Mouse (Mus musculus) gastrocnemius, postnatal 25 days (tissue): ENCODE results near the gene Esrrg. TPM values are rescaled to one million over a fixed set of nuclear protein-coding genes. Genes with fewer than 3 reads are reported as not detected.

Experiments used
- DNase-seq: peaks from one replicate; pipeline ENCODE4 v3.0.0; 2022
- total RNA-seq, 2 experiments: library from RNA; stranded (reverse); gene quantifications; 1 replicate in 1 of 2; 2 replicates in 1 of 2; pipeline ENCODE4 v1.2.3; 2021

The Esrrg gene
- total RNA-seq, 2 experiments from 2014 or later, result 15.1 to 24.8 TPM

DNA sequence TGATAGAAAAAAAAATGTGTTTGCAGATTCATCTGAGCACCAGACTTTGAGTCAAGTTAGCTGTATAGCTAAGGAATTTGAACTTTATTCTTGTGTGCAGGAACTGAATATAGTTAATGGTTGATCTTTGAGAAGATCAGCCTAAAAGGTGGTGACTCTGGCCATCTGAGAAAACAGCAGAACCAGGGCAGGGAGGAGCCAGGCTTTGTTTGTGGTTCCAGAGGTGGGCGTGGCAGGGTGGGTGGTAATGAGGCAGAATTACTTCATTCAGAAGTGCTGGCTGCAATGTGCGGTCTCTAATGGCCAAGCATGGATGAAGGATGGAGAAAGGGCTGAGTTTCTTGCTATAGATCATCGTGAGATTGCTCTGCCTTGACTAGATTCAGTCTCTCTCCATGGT lies 224.3 kb downstream of the Esrrg start:
- no peak for DNase-seq

DNA sequence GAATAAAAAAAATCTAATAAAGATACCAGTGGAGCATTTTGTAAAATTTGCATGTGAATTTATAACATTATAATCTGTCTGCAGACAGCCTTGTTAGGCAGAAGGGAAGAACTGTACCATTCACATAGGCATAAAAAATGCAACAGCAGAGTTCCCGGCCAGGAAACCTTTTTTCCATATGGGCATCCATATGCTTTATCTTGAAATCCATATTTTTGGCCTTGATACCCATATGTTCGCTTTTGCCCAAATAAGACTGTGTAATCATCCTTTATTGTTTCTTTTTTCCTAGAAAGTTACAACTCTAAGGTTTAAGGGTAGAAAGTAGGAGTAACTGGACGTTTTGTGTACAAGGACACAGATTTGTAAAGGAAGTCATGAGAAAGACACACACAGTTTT lies 226.0 kb downstream of the Esrrg start:
- no peak for DNase-seq

DNA sequence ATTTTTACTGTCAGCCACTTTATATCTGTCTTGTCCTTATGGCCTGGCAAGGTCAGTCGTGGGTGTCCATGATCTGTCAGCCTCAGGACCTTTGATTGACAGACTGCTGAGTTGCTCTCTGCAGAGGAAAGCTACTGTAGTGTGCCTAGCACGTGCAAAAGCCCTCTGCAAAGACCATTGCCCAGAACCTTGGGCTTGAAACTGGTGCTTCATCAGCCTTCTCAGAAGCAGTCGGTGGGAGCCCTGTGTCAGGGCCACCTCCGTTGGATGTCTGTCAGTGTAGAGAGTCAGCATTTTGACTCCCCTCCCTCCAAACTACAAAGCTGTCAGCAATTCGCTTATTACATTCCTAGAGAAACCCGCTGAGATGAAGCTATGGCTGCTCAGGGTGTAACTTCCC lies 227.8 kb downstream of the Esrrg start:
- no peak for DNase-seq

DNA sequence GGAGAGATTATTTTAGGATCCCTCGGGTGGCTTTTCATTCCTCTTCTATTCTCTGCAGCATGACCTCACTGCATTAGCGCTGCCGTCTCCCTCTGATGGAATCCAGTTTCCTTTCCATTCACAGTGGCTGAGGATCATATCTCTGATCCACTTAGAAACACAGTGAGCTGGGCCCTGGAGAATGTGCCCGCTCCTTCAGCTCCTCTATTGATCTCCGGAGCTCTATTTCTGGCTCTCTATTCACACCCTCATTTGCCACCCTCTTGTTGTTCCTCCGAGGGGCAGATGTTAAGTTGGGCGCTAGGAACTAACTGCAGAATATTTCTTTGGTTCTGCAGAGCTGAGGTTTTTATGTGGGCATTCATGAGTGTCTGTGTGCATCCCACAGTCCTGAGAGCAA lies 228.3 kb downstream of the Esrrg start:
- DNase-seq, result peak; percentile 28

DNA sequence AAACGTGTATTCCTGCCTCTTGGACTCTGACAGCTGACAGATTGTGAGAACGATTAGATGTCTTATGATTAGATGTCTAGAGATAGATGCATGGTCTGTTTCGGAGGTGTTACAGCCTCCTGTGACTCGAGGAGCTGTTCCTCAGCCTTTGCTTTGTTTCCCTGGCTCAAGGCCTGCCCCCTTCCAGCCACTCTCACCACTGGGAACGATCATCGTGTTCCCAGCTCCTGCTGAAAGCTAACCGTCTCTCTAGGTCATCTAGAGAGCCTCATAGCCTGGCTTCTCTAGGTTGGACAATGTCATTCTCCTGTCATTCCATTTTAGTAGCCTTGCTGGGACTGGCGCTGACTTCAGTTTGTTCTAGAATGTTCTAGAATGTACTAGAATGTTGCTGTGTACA lies 233.0 kb downstream of the Esrrg start:
- DNase-seq, result no peak

DNA sequence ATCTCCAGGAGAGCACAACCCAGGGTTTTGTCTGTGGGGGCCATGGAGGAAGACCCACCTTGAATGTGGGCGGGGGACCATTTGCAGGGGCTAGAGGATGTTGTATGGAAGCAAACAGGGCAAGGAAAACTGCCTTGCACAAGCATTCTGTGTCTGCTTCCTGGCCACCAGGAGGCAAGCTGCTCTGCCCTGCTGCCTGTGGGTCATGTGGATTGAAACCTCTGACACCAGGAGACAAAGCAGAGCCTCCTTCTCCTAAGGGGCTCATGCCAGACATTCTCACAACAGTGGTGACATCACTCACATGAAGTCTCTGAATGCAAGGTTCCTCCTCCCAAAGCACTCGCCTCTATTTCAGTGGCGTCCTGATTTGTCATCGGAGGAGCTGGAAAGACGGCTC lies 234.1 kb downstream of the Esrrg start:
- DNase-seq, result no peak

DNA sequence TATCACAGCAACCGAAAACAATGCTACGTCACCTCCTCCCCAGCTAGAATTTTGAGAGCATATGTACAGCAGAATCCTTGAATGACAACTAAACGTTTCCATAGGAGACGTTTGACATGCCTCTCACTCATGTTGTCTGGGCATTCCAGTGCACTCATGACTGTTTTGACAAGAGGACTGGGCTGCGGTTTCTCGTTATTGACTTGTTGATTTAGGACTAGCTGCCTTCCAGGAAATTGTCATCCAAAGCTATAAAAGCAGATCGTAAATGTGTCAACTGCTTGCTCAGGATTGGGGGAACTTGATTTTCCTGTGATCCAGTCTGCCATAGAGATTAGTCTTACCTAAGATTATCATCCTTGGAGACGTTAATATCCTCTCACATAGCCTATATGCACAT lies 245.6 kb downstream of the Esrrg start:
- DNase-seq, result no peak

DNA sequence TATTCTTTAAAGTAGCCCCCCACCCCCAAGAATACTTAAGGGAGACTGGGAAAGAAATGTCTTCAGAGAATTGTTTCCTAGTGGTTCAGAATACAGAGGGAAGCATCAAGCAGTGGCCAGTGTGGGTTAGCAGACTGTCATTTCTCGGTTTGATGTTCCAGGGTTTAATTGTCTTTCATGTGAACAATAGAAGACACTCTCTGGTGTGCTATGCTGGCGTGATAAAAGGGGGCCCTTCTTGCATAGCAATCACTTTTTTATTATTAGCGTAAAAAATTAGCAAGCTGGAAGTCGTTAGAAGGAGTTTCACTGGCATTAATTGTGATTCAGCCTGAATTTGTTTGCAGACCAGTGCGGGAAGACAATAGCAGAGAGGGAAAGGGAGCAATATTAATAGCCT lies 253.7 kb downstream of the Esrrg start:
- no peak for DNase-seq

DNA sequence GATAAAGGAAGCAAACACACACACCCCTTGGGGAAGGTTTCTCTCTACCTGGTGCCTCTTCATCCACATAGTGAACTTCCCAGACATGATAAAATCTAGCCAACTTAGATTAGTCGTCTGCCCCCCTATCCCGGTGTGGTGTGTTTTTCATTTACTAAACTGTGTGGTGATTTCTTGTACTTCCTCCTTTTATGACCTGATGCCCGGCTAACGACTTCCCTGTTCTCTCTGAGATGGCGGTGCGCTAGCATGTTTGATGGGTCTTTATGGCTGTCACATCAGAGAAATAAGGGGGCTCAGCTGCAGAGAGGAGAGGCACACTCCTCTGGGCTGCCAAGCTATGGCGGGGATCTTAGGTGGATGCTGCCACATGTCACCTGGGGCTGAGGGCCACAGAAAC lies 259.8 kb downstream of the Esrrg start:
- DNase-seq, result no peak

DNA sequence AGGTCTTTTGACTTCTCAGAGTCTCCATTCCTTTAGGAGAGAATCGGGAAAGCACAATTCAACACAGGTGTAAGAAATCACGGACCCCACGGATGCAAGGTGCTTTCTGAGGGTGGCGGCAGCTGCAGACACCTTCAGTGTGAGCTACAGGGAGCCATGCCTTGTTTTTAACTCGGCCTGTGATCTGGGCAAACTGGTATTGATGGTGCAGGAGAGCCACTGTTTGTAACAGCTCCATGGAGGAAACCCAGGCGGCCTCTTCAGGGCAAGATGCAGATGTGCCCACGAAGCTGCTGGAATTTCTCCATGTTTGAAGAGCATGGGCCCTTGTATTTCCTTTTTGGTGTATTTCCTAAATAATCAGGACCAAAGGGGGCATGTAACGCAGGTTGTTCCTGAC lies 263.6 kb downstream of the Esrrg start:
- no peak for DNase-seq

DNA sequence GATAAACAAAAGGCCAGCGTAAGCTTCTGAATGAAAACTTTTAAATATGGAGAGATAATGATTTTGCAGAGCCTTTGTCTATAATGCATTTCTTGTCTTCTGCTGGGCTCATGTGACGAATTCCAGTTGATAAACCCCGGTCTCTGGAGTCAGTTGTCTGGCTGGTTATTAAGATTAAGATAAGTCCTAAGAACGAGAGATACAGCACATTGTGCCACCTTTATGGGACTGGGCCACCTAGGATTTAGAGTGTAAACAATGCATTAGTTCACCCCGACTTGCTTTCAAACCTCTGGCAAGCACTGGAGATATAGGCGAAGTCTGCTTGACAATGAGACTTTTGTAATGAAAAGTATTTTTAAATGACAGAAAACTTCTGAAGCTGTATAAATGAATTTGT lies 264.2 kb downstream of the Esrrg start:
- DNase-seq, result no peak

DNA sequence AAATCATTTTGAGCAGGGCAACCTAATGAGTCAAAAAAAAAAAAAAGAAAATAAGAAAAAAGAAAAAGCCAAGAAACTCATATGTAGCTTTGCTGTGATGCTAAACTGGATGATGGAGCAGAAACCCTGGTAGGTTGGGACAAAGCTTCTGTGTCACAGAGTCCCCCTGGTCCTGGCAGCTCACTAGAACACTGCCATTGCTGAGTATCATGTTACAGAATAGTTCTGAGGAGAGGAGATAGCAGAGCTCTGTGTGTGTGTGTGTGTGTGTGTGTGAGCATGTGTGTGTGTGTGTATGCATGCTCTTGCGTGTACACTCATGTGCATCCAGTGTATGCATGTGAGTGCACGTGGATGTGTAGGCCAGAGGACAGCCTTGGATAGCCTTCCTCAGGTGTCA lies 265.2 kb downstream of the Esrrg start:
- no peak for DNase-seq

DNA sequence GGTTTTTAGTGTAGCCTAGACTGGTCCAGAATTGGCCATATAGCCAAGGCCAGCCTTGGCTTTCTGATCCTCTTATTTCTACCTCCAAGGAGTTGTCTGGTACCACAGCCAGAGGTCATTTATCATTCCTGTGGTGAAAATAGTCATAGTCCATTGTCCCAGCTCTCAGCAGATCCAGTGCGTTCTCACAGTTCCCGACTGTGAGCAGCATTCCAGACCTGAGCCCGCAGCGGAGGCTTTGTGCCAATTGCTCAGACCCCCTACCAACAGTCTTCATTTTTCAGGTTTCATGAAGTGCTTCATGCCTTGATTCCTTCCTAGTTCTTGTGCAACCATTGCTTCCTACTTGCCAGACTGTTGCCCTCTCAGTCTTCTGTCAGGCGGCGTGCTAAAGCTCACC lies 278.7 kb downstream of the Esrrg start:
- no peak for DNase-seq

DNA sequence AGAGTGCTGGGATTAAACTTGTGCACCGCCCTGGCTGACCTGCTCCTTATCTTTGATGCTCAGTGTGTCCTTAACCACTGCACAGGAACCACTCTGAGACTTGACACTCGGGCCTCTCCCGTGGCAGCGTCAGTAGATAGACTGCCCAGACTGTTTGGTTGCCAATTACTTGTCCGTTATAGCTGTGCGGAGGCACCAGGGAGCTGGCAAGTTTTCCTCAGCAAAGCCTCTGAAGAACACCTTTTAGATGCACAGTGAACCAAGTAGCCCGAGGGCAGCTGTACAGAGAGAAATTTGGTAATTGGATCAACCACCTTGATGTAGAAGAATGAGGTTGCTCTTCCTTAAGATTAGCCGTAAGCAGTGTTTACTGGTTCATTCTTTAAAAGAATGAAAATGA lies 279.6 kb downstream of the Esrrg start:
- no peak for DNase-seq

DNA sequence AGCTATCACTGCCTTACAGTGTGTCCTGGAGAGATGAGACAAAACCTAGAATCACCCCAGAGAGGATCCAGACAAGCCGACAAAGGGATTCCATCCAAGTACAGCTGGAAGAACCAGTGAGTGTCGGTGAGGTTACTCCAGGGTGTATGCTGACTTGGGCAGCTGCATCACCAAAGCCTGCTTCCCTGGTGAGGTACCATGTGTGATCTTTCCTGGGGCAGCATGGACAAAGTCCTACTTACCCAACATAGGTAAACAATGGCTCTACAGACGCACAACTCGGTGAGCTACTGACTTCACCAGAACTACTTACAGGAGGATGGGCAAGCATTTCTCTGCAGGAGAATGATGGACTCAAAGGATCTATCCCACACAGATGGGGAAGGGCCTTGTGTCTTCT lies 280.5 kb downstream of the Esrrg start:
- DNase-seq, result no peak

DNA sequence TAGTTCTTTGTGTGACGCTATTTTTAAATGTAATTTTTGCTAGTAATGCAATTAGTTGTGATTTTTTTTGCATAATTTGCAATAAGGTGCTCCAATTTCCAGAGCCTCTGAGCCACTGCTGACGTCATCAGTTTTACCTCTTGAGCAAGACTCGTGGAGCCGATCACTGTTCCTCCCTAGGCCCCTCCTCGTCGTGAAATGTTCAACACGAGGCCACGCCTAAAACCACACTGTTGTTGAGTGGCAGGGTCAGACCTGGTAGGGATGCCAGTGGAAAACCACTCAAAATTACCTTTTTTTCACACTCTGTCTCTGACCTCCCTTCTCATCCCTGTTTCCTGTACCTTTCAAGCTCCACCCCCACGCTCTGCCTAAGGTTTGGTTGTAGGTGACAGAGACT lies 282.7 kb downstream of the Esrrg start:
- no peak for DNase-seq

DNA sequence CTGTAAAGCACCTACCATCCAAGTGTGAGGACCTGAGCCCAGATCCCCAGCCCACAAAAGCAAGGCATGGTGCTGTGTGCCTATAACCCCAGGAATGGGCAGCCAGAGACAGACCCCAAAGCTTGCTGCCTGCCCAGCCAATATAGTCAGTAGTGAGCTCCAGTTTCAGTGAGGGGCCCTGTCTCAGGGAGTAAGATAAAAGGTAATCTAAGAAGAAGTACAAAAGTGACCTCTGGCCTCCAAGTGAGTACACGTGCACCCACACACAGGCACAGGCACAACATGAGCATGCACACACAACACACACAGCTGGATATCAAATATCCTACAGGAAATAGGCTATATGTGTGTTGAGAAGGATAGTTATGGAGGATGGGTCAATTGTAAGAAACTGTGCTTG lies 286.9 kb downstream of the Esrrg start:
- DNase-seq, result no peak

DNA sequence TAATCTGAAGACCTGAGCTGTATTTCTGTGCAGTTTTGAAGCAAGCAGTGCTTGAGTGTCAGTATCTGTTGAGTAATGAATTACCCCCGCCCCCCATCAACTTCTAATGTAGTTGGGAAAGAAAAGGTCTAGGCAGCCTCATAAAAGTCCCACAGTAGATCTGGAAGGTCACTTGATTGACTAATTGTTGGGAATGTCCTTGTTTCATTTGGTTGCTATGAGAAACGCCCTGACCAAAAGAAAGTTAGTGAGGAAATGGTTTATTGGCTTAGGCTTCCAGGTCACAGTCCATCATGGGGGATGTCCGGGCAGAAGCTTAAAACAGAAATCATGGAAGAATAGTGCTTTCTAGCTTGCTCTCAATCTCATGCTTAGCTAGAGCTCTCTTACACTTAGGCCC lies 287.7 kb downstream of the Esrrg start:
- no peak for DNase-seq

DNA sequence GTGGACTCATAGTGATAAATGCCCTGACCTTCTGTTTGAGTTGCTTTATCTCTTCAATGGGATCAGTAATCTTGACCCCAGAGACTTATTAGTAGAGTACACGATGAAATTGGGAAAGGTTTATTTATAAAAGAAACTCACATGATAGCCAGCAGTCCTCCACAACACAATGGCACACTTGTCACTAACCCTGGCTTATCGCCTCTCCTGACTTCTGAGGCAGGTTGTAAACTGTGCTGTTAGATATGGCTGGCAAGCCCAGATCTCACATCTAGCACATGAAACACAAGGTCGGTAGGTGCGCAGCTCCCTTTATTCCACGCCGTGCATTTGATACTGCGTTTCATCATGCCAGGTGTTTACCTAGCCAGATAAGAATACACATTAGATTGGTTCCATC lies 288.3 kb downstream of the Esrrg start:
- no peak for DNase-seq

DNA sequence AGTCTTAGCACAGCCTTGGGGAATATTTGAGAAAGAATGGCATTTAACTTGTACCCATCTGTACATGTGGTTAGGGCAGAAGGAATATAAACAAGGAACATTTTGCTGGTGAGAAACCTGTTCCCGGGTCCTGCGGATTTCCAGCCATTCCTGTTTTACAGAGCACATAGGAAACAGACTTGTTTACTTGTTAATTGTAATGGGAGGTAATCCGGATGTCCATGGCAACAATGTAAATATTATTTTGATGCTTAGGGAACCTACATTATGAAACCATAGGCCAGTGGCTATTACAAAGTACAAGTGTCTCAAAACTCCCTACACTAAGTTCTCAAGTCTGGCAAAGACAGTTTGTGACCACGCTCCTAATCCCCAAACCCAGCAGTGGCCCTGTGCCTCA lies 290.9 kb downstream of the Esrrg start:
- DNase-seq, result no peak

DNA sequence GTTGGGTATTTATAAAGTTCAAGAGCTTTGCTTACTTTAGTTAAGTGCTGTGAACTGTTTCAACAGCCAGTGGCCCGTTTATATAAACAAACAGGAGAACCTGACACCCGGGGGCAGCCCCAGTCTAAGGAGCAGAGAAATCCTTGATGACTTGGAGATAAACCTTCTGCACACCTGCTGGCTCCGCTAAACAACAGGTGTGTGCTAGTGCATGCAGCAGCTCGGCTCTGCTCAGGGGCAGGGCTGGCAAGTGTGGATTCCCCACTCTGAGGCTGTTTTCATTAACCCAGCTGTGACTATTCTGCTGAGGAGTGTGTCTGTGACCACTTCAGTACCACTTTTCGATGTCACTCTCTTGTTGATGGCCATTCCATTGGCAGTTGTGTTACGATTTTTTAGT lies 292.2 kb downstream of the Esrrg start:
- no peak for DNase-seq

DNA sequence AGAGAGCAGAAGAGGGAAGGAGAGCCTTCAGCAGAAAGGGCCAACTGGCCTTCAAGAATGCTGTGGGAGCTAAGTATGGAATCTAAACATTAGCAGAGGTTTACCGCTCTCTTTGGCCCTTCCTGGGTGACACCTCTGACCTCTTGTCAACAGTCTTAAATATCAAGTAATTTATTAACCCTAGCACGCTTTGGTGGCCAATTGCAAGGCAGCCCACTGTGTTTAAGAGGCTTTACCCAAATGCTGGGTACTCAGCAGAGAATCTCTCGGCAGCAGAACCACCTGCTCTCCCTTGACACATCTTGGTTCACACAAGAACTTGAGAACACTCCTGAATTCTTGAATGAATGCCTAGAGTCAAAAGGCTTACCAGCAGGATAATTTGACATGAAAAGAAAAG lies 293.6 kb downstream of the Esrrg start:
- DNase-seq, result no peak

DNA sequence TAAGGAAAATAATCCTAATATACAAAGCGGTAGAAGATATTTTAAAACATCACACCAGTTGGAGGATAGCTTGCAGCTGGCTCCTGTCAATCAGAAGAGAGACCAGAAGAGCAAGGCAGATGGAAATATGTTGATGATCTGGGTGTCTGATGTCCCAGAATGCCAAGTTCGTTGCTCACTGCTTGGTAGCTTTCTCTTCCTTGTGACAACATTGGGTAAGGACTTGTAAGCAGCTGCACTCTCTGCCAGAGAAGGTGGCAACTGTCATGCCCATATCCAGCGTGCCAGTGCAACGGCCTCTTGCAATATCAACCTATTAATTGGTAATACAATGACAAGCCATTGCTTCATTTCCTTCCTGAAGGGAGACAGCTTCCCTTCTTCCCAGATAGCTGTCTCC lies 296.1 kb downstream of the Esrrg start:
- peak; percentile 18 for DNase-seq

DNA sequence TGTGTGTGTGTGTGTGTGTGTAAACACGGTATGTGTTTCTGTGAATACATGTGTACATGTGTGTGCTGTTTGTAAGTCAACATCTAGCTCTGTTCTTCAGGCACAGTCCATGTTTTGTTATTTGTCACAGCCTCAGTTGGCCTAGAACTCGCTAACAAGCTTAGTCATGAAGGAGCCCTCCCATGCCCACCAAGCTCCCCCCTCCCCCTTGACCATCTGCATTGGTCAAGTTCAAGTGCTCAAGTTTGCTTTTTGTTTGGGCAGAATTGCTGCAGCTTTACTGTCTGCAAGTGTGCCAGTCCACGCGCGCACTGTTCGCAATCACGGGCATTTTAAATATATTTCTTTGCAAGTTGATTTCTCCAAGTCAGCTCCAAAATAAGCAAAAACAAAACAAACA lies 298.8 kb downstream of the Esrrg start:
- DNase-seq, result no peak

DNA sequence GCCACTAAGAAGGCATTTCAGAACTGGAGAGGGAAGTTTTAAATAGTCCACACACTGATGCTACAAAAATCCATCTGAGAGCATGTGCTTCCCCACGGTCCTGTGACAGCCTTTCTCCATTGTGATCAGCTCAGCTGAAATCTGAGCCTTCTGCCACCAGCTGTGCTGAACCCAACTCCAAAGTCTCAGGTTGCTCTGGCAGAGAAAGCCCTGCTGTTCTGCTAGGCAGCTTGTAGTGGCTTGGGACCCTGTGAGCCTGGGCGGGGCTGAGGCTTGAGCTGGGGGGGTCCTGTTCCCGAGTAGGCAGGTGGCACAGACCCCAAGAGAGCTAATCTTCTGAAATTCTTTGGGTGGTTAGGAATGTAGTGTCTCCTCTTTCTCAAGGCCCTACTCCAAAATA lies 299.3 kb downstream of the Esrrg start:
- DNase-seq, result no peak

DNA sequence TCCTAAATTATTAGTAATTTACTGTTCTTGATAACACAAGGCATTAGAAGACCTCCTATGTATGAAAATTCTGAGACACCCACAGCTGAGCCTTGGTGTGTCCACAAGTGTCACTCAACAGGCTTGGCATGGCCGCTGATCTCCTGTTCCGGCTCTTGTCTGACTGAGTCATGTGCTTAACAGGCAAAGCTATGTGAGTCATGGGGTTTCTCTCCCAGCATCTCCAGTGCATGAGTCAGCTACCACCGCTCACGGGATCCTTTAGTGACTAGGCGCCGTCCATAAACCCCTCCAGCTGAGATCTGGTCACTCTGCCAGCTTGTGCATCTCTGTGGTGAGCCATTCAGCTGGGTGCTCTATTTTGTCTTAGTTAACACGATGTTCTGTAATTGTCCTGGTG lies 302.1 kb downstream of the Esrrg start:
- DNase-seq, result peak; percentile 8
